Mouse (Mus musculus) forelimb bud, embryonic 11.5 days (tissue): ENCODE results near the gene Bckdhb.
A peak's percentile ranks its signal among the peaks of the same experiment; 100 is the strongest.
"Not testable (repeated sequence)": the region's sequence is repeated elsewhere in the genome, so short reads cannot be mapped to it uniquely, and the experiment has no call there.

Experiments
- DNase-seq: peaks from one replicate; pipeline ENCODE4 v3.0.0-alpha.2; 2012; ENCODE audit warnings: low read depth, low spot score

Gene Bckdhb

DNA sequence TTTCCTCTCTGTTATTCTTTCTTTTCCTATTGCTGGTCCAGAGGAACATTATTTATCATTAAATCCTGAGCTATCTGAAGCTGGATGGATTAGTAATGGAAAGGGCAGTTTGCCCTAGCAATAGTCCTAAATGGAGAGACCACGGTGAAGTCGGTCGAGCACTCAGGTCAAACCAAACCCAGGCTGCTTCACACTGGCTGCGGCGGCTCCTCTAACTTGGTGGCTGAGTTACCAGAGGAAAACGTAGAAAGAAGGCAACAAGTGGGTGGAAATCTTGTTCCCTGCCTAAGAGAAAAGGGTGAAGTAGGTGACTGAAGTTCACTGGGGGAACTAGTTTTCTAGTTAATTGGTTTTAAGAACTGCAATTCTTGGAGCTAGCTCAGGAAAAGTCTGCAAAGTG, 119.2 kb downstream of the Bckdhb start:
- no peak for DNase-seq

DNA sequence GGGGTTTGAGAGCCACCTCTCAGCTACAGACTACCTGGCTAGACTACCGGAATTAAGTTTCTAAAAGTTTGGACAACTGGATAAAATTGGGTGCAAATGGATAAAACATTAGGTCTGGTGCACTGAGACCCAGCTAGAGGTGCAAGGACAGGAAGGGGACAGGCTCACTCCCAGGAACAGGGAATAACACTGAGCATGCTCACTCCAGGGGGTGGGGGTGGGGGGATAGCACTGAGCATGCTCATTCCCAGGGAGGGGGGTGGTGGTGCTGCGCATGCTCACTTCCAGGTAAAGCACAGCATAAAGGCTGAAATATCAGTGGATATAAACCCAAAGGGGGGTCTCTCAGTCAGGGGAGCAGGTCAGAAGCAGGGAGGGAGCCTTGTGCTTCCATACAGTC, 120.7 kb downstream of the Bckdhb start:
- DNase-seq, result no peak

DNA sequence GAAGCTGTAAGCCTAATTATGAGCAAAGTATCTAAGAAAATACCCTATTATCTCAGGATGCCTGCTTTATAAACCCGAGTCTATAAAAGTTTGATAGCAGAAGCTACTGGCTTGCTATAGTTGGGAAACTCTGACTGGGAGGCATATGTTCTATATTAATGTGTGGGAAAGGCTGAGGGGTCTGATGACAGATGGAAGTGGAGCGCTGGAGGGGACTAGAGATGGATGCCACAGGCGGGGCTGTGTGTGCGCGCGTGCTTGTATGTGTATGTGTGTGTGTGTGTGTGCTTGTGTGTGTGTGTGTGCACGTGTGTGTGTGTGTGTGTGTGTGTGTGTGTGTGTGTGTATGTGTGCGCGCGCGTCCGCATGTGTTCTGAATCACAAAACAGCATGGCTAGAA, 121.4 kb downstream of the Bckdhb start:
- peak; percentile 53 for DNase-seq

DNA sequence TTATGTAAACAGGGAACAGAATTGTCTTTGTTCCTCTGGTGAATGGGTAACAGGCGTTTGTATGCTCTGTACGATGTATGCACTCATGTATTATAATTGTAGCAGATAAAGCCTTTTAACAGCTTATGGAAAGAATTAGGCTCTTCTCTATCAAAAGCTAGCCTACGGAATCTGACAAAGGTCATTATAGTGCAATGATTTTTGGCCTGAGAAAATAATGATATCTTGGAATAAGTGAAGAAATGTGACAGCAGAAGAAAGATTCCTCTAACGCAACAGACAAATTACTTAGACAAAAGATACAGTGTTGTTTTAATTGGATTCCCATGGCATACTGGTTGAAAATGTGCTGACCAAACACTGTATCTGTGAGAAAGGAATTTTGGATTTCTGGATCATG, 122.0 kb downstream of the Bckdhb start:
- DNase-seq, result no peak

DNA sequence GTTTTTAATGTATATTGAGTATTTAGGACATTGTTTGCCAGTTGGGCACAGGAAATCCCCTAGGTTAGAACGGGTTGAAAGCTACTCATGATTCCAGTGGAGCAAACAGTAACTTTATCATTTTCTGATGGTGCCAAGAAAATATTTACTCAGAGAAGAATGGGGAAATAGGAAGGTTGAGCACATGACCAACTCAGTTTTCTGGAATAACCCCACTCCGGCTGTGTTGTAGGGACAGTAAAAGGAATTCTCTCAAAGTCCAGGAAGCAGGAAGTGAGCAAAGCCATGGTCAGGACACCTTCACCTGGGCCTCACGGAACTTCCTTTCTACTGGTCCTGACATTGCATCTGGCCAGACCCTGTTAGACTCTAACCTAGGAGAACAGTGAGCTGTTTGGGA, 122.5 kb downstream of the Bckdhb start:
- no peak for DNase-seq

DNA sequence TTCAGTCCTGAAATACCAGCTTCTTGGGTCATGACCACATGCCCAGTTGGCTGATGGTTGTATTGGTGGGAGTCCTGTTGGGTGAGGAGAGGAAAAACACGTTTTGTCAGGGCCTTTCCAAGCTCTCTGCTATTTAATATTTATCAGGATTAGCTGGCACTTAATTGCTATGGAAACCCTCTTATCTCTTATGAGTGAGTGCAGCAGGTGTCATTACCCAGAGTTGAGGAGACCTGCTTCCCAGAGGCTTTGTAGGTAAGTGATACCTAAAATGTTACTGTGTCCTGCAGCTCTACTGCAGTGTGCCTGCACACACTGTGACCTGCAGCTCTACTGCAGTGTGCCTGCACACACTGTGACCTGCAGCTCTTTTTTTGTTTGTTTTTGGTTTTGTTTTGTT, 124.2 kb downstream of the Bckdhb start:
- no peak for DNase-seq

DNA sequence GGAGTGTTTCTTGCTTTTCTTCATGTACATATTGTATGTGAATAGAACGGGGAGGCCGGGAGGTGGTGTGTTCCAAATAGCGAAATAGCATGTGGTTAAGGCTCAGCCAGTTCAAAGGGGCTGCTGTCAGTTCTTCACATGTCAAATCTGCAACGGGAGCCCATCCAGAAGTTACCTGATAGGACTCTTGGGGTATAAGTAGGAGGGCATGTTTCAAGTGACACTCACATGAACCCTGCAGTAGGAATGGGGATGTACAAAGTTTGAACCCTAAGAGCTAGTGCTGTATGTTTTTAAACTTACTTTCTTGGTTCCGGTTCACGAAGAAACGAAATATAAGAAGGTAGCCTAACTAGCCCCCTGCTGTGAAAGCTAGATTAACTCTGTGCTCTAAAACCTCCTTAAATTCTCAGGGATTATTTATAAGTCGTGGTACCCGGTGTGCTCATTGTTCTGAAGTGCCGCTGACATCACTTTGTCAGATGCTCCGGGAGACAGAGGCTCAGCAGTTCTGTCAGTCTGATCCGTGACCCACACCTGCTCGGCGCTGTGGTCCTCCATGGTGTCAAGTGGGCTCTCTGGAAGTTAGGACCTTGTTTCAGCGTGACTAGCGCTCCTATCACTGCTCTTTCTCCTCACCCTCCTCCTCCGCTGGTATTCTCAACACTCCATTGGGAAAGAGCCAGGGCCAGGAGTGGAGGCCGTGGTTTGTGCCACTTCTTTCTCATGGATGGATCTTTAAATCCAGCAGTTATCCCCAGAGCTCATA, 126.1 kb downstream of the Bckdhb start:
- no peak for DNase-seq

DNA sequence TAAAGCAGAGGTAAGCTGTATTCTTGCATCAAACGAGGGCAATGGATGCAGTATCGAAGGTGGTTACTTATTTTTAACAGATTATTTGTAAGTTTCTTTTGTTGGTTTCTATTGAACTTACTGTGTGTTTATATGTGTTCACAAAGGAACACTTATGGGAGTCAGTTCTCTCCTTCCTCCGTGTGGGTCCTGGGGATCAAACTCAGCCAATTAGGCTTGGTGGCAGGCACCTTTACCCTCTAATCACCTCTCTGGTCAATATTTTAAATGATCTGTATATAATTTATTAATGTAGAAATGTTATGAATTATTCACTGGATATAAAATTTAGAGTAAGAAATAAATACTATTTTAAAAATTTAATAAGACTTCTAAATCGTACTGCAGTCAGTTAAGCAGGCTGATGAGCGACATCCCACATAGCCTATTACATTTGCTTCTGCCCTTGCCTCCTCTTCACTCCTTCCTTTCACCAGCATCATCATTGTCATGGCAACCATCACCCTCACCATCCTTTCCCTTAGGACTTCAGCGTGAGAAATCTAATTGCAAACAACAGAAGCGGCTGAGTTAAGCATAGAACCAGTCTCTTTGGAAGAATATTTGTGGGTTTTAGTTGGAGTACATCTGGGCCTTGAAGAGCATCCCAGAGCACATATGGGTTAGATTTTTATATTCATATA, 130.3 kb downstream of the Bckdhb start:
- no peak for DNase-seq

DNA sequence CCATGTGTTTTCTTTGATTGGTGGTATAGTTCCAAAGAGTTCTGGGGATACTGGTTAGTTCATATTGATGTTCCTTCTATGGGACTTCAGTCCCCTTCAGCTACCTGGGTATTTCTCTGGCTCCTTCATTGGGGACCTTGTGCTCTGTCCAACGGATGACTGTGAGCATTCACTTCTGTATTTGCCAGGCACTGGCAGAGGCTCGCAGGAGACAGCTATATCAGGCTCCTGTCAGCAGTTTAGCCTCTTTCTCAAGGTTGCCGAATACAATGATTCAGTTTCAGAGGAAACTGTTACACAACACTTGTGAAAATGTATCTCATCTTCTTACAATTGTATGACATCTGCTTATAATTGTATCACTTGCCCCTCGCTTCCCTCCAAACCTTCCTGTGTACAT, 135.8 kb downstream of the Bckdhb start:
- DNase-seq, result not testable (repeated sequence)

DNA sequence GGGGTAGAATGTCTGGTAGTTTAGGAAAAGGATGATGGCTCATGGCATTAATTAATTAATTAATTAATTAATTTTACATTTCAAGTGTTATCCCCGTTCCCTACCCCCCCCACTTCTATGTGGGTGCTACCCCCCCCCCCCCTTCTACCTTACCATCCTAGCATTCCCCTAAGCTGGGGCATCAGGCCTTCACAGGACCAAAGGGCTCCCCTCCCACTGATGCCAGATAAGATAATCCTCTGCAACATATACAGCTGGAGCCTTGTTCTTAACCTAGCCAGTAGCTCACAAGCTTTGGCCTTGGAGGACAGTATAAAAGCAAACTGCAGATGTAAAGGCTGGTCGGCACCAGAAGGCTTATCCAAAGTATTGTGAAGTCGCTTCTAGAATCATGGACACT, 138.7 kb downstream of the Bckdhb start:
- DNase-seq, result no peak

DNA sequence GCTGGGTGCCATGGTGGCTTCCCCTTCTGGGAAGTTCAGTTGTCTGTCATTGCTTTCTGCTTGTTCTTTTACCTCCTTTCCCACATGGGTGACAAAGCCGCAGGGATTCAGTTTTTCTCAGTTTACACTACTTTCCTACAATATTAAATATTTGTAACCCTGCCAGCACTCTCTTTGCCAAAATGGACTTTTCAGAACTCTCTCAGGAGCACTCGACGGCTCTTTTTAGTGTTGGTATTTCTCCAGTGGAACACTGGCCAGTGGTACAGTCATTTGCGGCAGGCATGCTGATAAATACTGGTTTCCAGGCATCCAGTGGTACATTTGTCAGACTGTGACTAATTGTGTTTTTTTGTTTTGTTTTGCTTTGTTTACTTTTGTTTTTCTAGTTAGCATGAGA, 139.2 kb downstream of the Bckdhb start:
- no peak for DNase-seq

DNA sequence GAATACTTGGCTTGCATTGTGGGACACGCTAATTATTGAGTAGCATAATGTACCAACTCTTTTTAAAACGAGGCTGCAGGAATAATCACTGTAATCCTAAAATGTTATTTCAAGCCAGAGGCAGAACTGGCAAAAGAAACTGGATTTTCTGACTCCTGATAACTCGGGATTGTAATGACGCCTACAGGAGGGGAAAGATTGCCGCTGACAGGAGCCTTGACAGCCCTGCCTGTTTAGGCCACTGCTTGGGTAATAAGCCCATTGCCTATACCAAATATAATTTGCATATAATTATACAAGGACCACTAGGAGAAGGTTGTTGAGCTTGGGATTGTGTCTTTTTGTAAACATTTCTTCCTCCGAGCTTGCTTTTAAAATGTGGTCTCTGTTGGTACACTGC, 145.3 kb downstream of the Bckdhb start:
- DNase-seq, result no peak

DNA sequence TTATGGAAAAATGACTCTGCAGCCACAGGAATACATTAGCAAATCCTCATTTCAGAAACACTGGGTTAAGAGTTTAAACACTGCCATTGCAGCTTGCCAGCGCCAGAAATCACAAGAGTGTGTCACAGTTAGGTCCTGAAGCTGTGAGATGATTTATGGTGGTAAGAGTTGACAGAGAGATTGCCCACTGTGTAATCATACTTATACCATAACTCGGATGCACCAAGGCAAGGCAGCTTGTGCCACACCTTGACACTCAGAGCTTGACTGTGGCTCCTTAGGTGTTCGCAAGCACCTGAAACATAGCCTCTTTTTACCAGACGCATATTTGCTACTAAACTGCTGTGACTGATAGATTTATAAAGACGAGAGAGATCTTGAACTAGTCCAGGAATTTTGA, 145.8 kb downstream of the Bckdhb start:
- DNase-seq, result no peak

DNA sequence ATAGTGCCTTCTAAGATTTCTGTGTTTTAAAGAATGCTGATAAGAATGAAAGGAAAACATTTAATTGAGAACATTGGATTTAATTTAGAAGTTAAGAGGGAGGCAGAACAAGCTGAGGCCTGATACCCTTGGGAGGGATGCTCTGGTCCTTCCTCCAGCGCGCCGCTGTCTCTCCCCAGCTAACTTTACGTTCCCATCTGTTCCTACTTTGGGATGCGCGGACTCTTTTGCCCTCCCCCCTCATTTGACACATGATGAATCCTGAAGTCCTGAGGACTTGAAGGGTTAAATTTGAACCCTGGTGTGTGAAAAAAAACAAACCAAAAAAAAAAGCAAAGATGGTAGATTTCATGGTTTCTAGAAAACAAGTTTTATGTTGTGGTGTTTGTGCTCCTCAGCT, 147.6 kb downstream of the Bckdhb start:
- DNase-seq, result peak; percentile 19

DNA sequence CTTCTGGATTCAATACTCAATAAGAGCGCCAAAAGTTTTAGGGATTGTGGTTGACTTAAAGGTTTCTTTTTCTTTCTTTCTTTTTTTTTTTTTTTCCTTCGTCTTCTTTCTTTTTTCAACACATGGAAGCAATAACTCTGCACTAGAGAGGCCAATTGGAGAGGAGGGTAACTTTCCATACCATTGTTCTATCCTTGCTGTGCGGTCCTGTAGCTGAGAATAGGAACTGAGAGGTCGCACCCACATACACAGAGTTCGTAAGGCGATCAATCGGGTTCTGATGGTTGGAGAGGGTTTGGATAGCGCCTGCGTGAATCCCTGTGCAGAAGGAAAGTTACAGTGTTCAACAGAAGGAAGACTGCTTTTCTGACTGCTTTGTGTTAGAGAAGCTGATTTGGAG, 148.3 kb downstream of the Bckdhb start:
- DNase-seq, result peak; percentile 28

DNA sequence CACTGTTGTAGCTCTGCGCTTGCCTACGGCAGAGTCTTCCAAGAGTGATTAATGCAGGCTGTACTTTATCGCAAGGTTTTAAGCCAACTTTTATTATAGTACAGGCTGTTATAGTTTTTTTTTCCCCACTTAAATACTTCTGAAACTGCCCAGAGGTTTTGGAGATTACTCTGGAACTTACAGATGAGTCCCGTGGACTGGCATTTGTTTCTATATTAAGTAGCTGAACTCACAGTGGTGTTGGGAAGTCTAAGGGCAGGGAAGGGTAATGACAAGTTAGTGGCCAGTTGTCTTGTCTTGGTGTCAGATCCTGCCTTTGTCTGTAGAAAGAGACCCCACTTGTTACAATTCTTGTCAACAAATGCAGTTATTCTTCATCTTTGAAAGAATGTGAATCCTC, 158.6 kb downstream of the Bckdhb start:
- no peak for DNase-seq

DNA sequence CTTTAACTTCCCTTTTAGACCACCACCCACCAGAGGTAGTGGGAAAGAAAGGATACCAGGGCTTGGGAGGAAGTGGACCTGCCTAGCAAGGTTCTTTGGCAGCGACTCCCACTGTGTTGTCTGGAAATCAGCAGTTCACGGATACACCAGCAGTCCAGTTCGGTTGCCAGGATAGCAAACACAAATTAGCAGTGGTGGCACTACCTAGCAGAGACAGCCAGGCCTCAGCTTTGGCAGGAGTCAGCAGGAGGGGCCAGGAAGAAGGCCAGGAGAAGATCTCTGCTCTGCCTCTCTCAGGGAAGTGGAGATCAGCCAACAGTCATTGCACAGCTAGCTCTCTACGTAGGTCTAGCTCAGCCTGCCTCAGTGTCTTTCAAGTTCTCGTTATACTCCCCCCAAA, 159.7 kb downstream of the Bckdhb start:
- no peak for DNase-seq

DNA sequence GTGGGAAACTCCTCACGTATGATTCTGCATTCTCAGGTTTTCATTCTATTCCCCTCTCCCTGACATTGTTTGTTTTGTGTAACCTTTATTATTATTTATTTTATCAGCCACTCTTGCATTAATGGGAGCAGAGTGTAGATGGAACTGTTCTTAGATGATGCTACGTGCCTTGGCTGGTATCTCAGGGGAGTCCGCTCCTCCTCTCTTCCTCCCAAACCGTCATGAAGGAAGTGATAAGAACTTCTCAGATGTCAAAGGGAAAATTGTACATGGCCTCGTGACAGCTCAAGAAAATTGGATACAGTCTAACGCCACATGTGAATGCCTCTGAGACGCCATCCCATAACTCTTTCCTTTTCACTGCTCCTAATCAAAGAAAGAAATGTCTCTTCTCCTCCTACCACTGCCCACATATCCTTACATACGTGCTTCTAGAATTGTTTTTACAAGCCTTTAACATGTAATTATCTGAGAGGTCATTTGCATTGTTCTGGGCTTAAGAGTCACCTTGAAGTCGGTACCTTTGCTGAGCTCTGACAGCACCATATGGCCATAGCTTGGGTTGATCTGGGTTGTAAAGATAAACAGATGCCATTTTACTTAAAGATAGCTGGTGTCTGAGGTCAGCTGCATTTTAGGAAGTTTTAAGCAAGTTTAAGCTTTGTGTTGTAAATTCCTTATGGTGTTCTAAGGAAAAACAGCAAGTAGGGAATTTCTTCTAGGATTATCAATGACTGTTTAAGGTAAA, 165.5 kb downstream of the Bckdhb start:
- no peak for DNase-seq

DNA sequence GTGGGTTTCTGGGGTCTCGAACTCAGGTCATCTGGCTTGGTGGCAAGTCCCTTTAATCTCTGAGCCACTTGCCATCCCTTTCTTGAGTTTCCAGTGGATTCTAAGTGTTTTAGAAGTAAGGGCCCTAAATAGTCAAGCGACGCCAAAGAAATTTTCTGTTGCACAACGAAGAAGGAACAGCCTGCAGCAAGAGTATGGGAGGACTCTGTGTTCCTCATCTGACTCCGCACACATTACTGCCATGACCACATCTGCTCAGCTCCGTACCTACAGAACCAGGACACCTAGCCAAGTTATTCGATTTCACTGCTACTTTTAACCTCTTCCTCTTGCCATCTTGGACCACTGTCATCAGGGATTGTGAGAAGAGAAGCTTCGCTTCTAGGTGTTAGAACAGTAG, 168.0 kb downstream of the Bckdhb start:
- no peak for DNase-seq

DNA sequence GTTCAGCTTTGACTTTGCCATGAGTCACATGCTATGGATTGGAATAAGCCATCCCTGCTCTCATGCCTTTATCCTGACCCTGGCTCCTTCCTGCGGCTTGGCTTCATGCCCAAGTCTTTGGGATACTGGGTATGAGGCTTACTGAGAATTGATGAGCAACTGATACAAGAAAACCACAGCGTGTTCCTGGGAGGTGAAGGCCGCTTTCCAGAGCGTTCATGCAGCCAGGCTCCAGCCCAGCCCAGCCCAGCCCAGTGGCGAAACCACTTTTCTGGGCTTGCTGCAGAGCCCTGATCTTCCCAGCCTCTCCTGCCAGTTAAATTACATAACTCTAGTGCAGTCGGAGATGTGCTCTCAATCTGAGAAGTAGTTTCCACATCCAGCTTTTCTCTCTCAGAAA, 169.2 kb downstream of the Bckdhb start:
- no peak for DNase-seq

DNA sequence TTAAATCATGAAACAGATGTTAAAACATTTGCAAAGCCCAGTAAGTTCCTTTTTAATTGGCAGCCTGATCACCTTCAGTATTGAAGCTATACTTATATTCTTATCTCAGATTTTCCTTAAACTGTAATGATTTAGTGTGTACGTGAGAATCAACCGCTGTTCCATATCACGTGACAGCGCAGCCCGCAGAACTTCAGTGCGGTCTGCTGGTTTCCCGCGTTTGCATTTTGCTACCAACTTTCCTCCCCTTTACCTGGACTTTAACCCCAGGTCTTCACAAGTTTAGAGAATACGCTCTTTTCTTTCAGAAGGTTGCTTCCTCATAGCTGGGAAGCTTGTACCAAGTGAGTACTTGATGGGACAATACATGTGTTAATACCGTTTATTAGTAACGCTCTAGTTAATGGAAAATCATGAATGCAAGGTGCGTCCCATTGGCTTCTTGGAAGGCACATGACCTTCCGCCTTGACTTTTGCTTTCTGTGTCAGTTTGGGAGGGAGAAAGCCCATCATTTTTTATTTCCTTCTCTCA, 171.6 kb downstream of the Bckdhb start:
- DNase-seq, result no peak

DNA sequence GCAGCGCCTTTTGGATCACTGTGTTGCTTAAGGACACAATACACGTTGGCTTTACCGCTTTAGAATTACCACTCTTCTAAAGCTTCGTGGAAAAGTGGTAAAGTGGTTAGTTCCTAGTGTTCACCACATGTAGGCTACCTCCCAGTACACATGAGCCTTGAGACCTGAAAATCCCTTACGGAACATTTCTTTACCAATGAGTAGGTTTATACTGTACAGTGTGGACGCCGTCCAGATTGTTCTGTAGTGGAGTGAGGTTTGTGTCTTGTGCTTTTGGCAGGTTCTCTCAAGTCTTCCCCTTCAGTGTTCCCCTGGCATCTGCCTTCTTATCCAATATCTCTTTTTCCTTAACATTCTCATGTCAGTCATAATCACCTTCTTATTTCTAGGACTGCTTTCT, 178.4 kb downstream of the Bckdhb start:
- no peak for DNase-seq

DNA sequence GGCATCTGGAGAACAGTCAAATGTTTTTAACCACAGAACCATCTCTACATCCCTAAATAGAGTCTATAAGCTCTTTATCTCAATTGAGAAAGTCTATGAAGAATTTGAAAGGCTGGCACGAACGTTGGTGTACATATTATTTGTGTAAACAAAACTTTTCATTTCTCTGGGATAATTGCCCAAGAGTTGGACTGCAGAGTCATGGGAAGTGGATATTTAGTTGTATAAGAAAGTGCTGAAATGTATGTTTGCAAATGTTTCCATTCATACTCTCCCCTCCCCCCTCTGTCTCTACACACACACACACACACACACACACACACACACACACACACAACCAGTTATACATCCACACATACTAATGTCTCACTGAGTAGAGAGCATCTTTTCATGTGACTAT, 181.5 kb downstream of the Bckdhb start:
- no peak for DNase-seq
